Mouse (Mus musculus): ENCODE data around the gene Sbsn.

- TF ChIP-seq EP300 (IDR thresholded peaks at IDR 0.05; ENCODE audit: insufficient read depth, low read depth, low read length) (no peak), CTCF (IDR thresholded peaks at IDR 0.05) (no peak)
Observed at GRCm38 (mm10) chr7:30711942-30712341, 39.3 kb upstream of the Sbsn start, which contains the start of gene Atp4a.
